Mouse (Mus musculus): Measurements from ENCODE around the gene Aqp5. TPM values are rescaled to one million over a fixed set of nuclear protein-coding genes. Genes with fewer than 3 reads are reported as not detected.

Aqp5 gene
- not detected for polyA plus RNA-seq (2017; shearing (Covaris generic))

- ATAC-seq: no peak
These were observed at the start of gene Aqp5 for GRCm38 (mm10) chr15:99590429-99591084. Gene Aqp5 (plus strand): TSS chr15:99590782.

GRCm38 (mm10) chr15:99544047-99544446 is 46.5 kb upstream of the Aqp5 start:
- ATAC-seq: no peak

GRCm38 (mm10) chr15:99546596-99546995 is 44.0 kb upstream of the Aqp5 start:
- no peak for ATAC-seq

DNA sequence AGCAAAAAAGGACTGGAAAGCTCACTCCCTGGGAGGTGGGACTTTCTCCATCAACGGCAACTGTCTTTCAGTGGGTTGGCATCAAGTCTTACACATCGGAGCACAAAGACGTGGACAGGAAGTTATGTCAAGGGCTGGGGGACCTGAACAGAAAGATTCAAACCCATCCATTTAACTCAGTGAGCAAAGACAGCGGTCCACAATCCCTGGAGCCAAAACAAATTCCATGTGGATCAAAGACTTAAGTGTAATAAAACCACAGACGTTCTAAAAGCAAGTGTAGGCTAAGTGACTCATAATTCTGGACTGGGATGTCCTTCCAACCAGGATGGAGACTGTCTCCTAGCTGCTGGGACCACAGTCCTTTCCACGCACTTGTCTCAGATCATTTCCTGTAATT is 42.9 kb upstream of the Aqp5 start:
- ATAC-seq: no peak

GRCm38 (mm10) chr15:99549901-99550300 is 40.7 kb upstream of the Aqp5 start:
- no peak for ATAC-seq

DNA sequence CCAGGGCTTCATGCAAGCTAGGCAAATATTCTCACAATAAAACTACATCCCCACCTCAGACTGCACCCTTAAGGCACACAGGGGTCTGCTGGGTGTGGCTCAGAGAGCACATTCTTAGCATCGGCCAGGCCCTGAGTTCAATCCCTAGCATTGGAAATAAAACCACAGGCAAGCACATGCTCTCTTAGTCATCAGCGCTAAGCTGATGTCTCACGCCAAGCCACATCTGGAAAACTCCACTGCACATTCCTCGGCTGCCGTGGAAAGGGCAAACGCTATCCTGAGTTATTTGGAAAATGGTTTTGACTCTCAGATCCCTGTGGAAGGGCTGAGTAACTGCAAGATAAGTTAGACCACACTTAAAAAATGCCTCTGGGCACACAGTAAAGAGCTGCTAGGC is 36.8 kb upstream of the Aqp5 start:
- no peak for ATAC-seq

DNA sequence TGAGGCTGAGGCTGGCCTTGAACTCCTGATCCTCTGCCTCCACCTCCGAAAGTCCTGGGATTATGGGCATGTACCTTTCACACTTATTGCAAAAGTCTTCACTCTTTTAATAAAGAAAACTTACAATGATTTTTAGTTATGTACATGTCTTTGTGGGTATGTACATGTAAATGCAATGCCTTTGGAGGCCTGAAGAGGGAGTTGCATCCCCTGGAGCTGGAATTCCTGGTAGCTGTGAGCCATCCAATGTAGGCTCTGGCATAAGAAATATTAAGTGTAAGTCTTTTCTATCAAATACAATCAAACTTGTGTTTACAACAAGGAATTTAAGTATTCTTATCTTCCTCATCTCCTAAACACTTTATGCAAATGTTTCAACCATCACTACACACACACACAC is 31.6 kb upstream of the Aqp5 start:
- no peak for ATAC-seq

- no peak for ATAC-seq
These were observed 30.3 kb upstream of the Aqp5 start for GRCm38 (mm10) chr15:99560246-99560645.

- no peak for ATAC-seq
These were observed 23.2 kb upstream of the Aqp5 start for GRCm38 (mm10) chr15:99567371-99567770.

DNA sequence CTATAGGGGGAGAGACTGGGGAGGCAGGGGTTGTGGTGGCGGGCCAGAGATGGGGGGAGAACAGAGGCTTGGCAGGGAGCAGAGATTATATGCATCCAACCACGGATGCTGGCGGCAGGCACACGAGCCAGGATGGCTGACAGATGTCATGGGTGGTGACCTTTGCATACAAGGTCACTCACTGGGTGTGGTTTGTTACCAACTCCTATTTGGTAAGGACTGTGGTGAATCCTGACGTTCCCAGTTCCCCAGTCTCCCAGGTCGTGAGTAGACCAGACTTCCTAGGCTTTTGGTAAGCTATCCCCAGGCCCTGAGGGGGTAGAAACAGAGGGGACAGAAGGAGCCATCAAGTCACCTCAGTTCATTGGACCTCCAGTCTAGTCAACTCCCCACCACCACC is 21.9 kb upstream of the Aqp5 start:
- no peak for ATAC-seq

- ATAC-seq: no peak
These were observed 21.5 kb upstream of the Aqp5 start for GRCm38 (mm10) chr15:99569123-99569522.

DNA sequence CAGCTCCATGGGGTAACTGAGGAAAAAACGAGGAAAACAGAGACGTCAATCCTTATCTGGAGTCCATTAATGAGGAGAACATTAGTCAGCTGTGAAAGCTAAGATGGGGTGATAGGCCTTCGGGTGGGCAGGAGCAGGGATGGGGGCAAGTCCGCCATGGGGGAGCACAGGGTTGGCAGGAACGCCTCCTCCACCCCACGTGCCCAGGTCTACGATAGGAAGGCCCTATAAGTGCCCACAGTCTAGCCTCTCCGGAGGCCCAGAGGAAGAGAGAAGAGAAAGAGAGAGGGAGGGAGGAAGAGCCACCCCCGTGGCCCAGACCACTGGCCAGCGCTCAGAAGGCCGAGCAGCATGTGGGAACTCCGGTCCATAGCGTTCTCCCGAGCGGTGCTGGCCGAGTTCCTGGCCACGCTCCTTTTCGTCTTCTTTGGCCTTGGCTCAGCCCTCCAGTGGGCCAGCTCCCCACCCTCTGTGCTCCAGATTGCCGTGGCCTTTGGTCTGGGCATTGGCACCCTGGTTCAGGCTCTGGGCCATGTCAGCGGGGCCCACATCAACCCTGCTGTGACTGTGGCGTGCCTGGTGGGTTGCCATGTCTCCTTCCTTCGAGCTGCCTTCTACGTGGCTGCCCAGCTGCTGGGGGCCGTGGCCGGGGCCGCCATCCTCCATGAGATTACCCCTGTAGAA is 11.6 kb upstream of the Aqp5 start, which contains the start of gene Aqp2:
Gene Aqp2 (plus strand): TSS at position 254 of the 684 bp plus-strand sequence.
- ATAC-seq: no peak

DNA sequence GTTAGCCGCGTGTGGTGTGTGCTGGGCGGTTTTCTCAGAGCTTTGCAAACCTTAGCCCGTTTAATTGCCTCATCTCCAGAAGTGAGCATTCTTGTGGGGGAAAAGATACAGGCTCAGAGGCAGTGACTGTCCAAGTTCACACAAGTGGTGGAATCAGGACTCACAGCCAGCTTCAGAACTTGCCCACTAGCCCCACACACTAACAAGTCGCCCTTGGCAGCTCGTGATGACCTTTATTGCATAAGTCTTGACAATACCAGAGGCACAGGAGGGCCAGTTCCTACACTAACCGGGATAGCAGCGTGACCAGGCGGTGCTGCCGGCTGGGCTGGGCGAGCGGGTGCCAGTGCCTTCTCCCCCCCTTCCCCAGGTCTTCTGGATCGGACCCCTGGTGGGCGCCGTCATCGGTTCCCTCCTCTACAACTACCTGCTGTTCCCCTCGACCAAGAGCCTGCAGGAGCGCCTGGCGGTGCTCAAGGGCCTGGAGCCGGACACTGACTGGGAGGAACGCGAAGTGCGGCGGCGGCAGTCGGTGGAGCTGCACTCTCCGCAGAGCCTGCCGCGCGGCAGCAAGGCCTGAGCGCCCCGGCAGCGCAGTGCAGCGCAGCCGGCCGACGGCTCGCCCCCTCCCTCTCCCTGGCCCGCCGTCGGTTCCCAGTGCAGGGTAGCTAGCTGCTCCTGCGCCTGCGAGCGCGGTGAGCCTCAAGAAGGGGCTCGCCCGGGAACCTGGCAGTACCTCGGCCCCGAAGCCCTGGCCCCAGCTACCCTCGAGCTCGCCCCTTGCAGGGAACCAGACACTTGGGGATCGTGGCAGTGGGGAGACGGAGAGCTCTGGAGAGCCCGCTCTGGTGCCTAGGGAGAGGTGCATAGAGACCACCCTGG is 6.9 kb upstream of the Aqp5 start:
- no peak for ATAC-seq

- no peak for ATAC-seq
These were observed 6.0 kb upstream of the Aqp5 start for GRCm38 (mm10) chr15:99584407-99585202.

GRCm38 (mm10) chr15:99585741-99586140 is 4.8 kb upstream of the Aqp5 start:
- no peak for ATAC-seq

GRCm38 (mm10) chr15:99586525-99586924 is 4.1 kb upstream of the Aqp5 start:
- no peak for ATAC-seq

GRCm38 (mm10) chr15:99589237-99589636 is 1.3 kb upstream of the Aqp5 start:
- ATAC-seq: no peak

DNA sequence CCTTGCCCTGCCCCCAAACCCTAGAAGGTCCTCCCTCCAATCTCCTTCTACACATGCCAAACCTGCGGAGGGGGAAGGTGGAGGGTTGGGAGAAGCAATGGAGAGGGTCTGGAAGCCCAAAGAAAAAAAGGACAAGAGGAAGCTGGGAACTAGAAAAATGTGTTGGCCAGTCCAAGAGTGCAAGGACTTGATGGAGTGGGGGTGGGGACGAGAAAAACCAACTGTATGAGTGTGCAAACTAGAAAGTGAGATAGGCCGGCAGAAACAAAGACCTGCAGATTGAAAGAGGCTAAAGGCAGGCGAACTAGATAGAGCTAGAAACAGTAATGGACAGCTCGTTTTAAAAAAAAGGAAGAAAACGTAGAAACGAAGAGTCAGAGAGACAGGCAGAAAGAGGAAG is 878 bp upstream of the Aqp5 start:
- ATAC-seq: no peak

- ATAC-seq: no peak
These were observed 1.6 kb downstream of the Aqp5 start for GRCm38 (mm10) chr15:99592177-99592576.

DNA sequence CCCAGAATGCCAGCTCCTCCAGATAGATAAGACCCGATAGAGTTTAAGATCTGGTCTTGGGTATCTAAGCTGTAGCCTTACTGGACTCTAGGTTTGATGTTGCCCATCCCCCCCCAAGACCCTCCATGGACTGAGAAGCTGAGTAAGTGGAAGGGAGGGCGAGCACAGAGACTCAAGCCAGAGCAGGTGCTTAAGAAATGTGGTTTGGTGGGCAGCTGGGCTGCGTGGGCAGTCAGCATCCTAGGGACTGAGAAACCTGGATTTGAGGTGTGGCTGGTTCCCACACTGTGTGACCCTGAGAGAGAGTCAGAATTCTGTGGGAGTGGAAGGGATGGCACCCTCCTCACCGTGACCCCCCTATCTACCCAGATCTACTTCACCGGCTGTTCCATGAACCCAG is 2.3 kb downstream of the Aqp5 start:
- ATAC-seq: no peak

GRCm38 (mm10) chr15:99594951-99595350 is 4.4 kb downstream of the Aqp5 start:
- ATAC-seq: no peak

DNA sequence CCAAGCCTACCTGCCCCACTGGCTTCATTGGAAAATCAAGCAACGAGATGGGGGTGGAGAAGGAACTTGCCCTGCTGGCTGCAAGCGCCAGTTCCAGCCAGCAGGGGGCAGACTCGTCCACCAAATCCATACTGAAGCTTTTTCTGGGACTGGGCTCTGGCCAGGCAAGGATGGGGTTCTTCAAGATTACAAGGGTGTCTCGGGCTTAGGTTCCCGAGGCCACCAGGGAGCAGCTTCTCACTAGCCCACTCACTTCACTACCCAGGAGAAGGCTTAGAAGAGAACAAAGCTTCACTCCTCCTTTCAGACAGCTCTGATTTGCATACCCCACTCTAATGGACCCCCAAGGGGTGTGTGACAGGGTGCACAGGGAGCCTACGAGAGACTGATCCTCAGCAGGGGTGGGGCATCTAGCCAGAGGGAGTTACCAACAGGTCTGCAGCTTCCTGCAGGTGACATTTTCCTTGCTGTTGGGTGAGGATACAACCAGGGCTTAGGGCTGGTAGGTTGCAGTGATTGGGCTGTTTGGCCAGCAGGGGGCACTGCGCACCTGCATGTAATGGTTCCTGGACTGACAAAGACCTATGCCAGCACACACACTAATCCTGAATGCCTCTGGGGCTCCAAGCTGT is 5.6 kb downstream of the Aqp5 start:
- peak; percentile 64 for ATAC-seq

All from inflammation-experienced regulatory T-cells, adult 6 months (primary cell).